Mouse (Mus musculus) monocyte, adult 5-6 weeks (primary cell): Measurements from ENCODE around the gene Fam241b. TPM values are rescaled to one million over a fixed set of nuclear protein-coding genes. Genes with fewer than 3 reads are reported as not detected.

Source experiments
- ATAC-seq: fragments of 153-309, 156-312 bp; replicated peaks from 2 replicates; pipeline ENCODE4 v1.8.0; 2017; ENCODE audit warnings: mild to moderate bottlenecking; ENCODE audit not compliant: low TSS enrichment, insufficient number of reproducible peaks, severe bottlenecking, poor library complexity, low FRiP score
- total RNA-seq: library from RNA; stranded (forward); fragments of 200-1000, 200-491, 200-594 nt; gene quantifications from 3 replicates; pipeline ENCODE4 v1.2.3, GENCODE M21; 2017

The Fam241b gene
- total RNA-seq, 1 experiment from 2014 or later = 0.86 TPM

DNA sequence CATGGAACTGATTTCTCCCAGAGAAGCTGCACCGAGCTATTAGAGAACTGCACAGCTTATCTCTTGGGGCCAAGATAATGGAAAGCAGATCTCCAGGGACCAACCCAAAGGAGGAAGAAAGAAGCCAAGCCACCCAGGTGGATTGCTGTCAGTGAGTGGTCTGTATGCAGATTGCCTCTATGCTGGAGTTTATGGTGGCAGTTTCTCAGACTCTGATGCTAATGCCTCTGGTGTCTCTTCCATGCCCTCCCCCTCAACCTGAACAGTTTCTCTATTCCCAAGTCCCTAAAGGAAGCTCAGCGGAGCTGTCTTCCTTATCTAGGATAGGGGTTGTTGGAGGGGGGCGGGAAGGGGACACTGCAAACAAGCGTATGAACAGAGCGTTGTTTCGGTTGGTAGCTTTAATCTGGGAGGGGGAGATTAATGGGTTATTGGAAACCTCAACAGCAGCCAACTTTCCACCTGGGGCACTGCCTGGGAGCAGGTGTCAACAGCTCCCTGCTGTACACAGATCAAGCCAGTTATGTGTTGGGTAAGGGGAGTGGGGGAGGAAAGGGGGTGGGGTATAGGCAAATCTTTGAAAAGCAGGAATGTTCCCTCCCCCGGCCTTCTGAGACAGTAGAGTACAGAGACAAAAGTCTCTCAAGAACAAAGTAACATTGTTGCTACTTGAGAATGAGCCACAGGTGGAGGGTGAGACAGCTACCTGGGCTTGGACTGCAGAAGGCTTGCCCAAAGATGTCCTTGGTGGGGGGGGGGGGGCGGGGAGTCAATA, 7.8 kb downstream of the Fam241b start:
- ATAC-seq = no peak

GRCm38 (mm10) chr10:62132691-62133281, 10.9 kb downstream of the Fam241b start, which contains the start of gene Neurog3:
TSS of gene Neurog3 (plus strand) at chr10:62133090.
- ATAC-seq = no peak

- no peak for ATAC-seq
These were observed 15.3 kb downstream of the Fam241b start for GRCm38 (mm10) chr10:62128316-62128951.

- ATAC-seq = no peak
These were observed 15.9 kb downstream of the Fam241b start for GRCm38 (mm10) chr10:62127711-62128231.

- ATAC-seq = no peak
These were observed 16.6 kb downstream of the Fam241b start for GRCm38 (mm10) chr10:62127137-62127536.

DNA sequence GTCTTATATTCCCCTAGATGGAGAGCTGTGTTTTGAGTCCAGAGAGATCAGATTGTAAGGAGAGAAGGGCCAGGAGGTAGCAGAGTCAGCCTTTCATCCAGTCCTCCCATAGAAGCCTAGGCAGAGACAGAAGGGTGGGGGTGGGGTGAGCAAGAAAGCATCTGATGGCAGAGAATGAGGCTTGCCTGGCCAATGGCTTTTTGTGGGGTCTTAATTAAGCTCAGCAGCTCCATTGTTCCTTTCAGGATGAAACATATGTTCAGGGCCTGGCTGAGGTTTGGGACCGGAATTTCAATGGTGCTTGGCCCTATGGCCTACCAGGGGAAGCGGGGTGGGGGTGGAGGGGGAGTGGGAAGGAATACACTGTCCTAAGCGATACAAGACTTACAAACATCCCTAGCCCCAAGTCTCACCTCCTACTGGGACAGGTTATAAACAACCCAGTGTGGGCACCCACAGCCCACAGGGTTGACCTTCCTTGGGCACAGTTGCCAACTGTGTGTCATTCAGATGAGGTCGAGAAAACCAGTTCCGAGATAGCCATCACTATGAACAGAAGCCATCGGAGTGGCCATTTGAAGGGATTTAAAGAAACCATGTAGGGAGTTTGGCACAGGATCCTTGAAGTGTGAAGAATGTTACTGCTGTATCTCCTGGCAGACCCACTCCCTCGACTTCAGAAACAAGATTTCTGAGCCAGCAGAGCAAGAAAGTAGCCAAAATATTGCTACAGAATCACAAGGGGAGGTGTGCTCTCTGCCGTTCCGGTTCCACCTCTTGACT, 29.7 kb downstream of the Fam241b start:
- ATAC-seq = no peak

- ATAC-seq = no peak
These were observed 32.5 kb downstream of the Fam241b start for GRCm38 (mm10) chr10:62111207-62111576.

GRCm38 (mm10) chr10:62110504-62111206, 33.1 kb downstream of the Fam241b start:
- ATAC-seq = no peak

GRCm38 (mm10) chr10:62107048-62107447, 36.7 kb downstream of the Fam241b start:
- ATAC-seq = no peak

GRCm38 (mm10) chr10:62104835-62105576, 38.7 kb downstream of the Fam241b start:
- no peak for ATAC-seq

DNA sequence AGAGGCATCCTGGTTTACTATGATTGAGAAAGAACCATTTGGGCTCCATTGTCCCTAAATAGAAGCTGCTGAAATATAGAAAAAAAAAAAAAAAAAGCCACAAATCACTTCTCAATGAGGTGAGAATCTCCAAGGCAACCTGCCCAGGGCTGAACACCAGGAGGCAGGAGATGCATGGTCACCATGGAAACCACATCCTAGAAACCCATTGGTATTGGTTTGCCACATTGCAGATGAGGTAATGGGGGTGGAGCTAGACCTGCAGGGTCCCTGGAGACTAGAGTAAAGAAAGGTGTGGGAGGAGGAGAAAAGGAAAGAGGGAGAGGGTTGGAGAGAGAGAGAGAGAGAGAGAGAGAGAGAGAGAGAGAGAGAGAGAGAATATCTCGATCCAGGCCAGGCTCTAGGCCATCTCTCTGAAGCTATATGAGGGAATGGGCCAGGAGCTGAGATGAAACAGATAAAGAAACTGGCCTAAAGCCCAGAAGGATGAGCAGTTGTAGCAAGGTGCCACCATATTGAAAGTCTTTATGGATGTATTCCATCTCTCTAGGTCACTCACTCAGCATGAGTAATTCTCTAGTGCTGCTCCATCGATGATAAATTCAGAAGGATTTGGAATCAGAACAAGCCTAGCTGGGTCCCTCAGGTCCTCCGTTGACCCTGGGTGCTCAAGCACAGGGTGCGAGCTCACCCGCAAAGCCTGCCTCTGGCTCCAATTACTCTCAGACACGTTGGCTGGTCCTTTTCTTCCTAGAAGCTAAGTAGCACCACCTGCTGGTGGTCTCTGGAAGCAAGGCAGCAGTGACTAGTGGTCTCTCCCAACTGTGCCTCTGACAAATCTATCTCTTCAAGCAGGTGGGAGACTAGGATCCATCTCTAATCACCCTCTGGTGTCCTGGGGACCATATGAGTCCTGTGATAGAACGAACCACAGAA, 41.9 kb downstream of the Fam241b start:
- ATAC-seq = no peak

DNA sequence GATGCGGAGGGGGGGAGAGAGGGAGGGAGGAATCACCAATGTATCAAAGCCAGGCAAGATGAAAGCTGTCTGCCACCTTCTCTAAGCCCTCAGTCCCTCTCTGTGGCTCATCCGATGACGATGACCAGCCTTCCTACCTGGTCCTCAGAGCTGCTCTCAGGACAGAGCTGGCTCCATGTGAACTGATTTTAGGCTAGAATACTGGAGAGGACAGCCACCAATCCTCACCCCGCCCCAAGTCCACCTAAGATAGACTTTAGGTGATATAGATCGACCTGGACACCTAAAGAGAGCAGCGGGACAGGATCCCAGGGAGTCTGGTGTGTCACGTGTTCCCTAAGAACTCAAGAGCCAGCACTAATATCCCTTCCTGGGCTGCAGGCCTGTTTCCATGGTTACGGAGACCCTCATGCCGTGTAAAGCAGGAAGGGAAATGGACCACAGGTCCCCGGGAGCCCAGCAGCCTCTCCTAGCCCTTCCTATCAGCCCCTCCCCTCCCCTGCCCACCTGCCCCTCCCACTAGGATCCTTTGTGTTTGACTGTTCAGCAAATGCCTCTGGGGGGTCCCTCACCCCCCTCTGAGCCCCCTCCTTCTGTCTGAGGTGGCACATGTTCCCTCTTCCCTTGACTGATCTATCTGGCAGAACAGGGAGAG, 43.8 kb downstream of the Fam241b start:
- ATAC-seq = no peak

- ATAC-seq = no peak
These were observed 49.3 kb downstream of the Fam241b start for GRCm38 (mm10) chr10:62094401-62094800.

GRCm38 (mm10) chr10:62093903-62094302, 49.8 kb downstream of the Fam241b start:
- ATAC-seq = no peak

GRCm38 (mm10) chr10:62089486-62089885, 54.2 kb downstream of the Fam241b start:
- ATAC-seq = no peak

- no peak for ATAC-seq
These were observed 54.6 kb downstream of the Fam241b start for GRCm38 (mm10) chr10:62089071-62089470.
